Mouse (Mus musculus) 3T3-L1 (cell line): Measurements from ENCODE around the gene C2cd3.
A peak's percentile ranks its signal among the peaks of the same experiment; 100 is the strongest.

Experiments used
- DNase-seq: peaks from one replicate; pipeline ENCODE4 v3.0.0-alpha.2; 2015; ENCODE audit warnings: low read depth, low spot score

Gene C2cd3

DNA sequence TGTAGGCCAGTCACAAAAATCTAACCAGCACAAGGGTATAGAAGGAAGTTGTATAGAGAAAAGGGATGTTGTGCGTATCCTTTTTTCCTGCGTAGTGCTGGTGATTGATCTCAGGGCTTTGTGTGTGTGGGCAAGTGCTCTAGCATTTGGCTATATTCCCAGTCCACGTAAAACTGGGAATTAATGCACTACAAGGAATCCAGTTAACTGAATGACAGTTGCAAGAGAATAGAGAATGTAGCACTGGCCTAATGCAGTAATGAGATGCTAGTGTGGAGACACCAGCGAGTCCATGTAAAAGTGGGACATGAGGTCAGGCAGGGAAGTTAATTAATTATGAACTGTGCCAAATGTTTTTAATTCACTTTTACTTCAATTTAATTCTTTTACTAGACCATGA lies 30.7 kb downstream of the C2cd3 start:
- no peak for DNase-seq

GRCm38 (mm10) chr7:100407677-100408076 lies 35.6 kb downstream of the C2cd3 start:
- no peak for DNase-seq

DNA sequence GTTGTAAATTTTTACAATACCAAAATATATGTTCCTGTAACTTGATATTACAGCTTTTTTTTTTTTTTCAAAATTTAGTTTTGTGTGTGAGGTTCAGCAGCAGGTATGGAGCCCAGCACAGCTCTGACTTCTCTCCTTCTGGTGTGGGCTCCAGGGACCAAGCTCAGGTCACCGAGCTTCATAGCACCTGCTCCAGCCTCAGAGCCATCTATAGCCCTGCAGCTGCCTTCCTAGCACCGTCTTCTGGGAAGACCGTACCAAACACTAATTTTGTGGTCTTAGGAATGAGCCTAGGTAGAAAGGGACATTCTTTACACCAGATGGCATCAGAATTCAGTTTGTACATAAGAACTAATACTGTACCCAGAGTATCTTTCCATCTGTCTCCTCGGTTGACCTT lies 36.7 kb downstream of the C2cd3 start:
- DNase-seq, result no peak

GRCm38 (mm10) chr7:100425795-100426194 lies 53.8 kb downstream of the C2cd3 start:
- DNase-seq, result no peak

DNA sequence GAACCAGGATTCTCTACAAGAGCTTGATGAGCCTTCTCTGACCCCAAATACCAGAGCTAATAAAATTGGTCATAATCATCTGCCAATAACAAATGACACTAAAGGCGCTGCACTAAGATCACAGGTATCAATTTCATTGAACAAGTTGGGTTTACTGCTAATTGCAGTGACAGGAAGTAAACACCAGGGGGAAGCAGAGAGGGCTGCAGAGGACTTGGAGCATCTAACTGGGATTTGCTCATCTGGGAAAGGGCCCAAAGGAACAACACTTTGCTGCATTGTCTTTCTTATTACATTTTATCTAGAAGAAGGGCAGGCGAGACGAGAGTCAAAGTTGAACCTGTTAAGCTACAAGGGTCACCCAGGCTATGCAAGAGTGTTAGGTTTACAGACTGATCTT lies 57.1 kb downstream of the C2cd3 start:
- peak; percentile 69 for DNase-seq

DNA sequence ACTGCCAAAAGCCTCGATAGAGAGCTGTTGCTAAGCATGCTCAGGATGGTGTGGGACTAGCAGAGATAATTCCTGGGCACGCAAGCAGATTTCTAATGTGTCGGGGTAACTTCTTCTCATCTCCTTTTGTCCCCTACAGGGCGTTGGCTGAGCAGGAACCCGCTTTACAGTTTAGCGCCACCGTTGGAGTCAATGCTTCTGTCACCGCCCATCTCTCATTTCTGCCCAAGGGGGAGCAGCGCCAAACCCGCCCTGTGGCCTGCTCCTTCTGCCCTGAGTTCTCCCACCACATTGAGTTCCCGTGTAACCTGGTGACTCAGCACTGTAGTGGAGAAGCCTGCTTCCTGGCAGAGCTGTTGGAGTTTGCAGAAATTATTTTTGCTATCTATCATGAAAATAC lies 57.9 kb downstream of the C2cd3 start:
- DNase-seq, result peak; percentile 6

DNA sequence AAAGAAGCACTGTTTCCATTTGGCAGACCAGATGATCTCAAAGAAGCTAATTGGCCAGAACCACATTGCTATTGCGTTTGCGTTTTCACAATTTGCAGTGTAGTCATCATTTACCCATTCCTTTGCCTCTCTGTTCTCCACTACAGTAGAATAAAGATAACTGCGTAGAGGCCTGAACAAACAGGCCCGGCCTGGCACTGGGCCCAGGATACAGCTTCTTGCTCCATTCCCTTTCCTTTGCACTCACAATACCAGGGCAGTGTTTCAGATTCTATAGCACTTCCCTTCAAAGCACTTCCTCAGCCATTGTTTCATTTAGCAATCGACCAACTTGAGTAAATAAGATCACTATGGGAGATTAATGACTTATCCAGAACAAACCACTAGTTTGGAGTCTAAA lies 59.1 kb downstream of the C2cd3 start:
- no peak for DNase-seq

DNA sequence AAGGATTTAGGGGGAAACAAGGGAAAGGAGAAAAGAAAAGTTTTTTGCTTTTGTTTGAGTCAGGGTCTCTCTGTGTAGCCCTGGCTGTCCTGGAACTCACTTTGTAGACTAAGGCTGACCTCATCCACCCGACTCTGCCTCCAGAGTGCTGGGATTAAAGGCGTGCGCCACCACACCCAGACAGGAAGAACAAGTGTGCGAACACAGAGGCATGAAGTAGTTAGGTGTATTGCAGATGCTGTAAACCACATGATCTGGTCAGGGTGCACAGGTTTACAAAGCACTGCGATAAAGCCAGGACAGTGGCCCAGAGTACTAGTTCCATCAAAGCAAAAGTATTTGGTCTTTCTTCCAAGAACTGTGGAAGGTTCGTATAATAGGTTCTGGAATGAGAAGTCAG lies 61.3 kb downstream of the C2cd3 start:
- no peak for DNase-seq

DNA sequence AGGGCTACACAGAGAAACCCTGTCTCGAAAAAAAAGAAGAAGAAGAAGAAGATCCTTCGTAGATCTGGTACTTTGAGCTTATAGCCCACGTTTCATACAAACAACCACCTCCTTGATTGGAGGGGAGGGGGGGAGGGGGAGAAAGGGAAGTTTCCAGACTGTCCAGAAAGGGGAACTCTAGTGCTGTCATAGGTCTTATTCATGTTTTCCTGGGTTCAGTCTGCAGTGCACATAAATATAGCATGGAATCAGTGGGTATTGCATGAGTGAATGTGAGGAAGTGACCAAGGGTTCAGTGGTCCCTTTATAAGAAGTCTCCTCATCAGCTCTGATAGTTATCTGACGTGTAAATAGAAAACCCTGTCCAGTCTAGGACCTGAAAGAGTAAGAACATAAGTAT lies 71.7 kb downstream of the C2cd3 start:
- DNase-seq, result no peak

GRCm38 (mm10) chr7:100446271-100446670 lies 74.2 kb downstream of the C2cd3 start:
- DNase-seq, result no peak

DNA sequence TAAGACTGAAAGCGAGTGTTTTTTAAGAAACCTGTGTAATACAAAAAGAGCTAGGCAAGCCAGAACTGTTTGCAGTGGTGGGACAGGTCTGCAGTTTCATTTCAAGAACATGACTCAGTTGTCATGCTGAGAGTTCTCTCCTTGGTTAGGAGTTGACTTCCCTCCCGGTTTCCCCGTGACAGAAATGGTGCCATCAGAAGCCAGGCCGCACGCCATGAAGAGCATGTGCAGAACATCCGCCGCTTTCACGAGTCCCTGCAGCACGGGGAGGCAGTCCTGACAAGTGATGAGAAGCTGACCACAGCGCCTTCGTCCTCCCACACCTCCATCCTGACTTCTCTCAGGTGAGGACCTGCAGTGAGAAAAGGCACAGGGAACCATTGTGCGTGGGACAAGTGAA lies 76.5 kb downstream of the C2cd3 start:
- no peak for DNase-seq

- DNase-seq, result no peak
Observed at GRCm38 (mm10) chr7:100448985-100449384, 77.0 kb downstream of the C2cd3 start.

- DNase-seq, result no peak
Observed at GRCm38 (mm10) chr7:100458153-100458552, 86.1 kb downstream of the C2cd3 start.

DNA sequence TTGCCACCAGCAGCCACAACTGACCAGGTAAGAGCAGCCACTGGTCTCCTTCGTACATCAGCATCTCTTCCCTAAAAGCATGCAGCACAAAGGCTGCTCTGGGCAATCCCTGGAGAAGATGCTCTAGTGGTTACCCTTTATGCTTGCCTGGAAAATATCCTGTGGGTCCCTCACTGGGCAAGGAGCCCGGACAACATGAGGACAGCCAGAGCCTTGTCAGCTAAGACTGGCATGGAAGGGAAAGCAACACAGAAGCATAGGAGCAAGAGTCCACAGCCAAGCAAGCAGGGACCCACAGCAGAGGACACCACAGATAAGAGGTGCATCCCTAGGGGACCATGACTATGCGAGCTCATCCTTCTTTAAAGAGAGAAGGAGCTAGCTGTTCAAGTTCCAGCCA lies 87.8 kb downstream of the C2cd3 start:
- no peak for DNase-seq

- peak; percentile 61 for DNase-seq
Observed at GRCm38 (mm10) chr7:100461621-100462151, 89.7 kb downstream of the C2cd3 start.

GRCm38 (mm10) chr7:100463194-100463593 lies 91.2 kb downstream of the C2cd3 start:
- no peak for DNase-seq

- DNase-seq, result no peak
Observed at GRCm38 (mm10) chr7:100463757-100464156, 91.7 kb downstream of the C2cd3 start.

DNA sequence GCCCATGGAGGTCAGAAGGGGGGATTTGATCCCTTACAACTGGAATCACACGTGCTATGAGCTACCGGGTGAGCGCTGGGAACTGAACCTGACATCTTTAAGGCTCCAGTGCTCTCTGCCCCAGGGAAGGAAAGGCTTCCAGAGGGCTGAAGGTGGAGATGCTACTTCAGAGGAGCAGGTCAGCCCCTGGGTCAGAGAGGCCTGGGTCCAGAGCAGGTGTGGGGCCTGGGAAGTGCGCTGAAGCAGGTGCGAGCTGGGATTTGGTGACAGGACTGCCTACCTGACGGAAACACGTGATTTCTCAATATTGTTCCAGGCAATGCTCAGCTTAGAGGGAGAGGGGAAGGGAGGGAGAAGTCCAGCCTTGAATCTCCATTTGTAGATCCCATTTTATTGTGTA lies 92.2 kb downstream of the C2cd3 start:
- no peak for DNase-seq

DNA sequence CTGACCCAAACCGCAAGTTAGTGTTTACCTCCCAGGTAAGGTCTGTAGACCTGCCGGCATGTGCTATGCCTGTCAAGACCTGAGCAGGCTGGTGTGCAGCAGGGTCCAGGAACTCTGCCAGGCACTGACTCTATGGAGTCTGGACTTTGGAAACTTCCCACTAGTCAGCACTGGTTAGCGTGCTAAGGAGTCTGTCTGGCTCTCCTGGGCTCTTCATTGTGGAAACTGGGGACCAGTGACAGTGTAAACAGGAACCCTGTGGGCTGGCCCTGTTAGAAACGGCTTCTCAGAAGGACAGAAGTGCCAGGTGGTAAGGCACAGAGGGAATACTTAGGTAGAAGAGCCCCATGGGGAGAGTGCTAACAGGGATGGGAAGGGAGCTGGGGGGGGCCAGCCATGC lies 93.2 kb downstream of the C2cd3 start:
- DNase-seq, result peak; percentile 40

- DNase-seq, result peak; percentile 76
Observed at GRCm38 (mm10) chr7:100465656-100466309, 93.8 kb downstream of the C2cd3 start.

DNA sequence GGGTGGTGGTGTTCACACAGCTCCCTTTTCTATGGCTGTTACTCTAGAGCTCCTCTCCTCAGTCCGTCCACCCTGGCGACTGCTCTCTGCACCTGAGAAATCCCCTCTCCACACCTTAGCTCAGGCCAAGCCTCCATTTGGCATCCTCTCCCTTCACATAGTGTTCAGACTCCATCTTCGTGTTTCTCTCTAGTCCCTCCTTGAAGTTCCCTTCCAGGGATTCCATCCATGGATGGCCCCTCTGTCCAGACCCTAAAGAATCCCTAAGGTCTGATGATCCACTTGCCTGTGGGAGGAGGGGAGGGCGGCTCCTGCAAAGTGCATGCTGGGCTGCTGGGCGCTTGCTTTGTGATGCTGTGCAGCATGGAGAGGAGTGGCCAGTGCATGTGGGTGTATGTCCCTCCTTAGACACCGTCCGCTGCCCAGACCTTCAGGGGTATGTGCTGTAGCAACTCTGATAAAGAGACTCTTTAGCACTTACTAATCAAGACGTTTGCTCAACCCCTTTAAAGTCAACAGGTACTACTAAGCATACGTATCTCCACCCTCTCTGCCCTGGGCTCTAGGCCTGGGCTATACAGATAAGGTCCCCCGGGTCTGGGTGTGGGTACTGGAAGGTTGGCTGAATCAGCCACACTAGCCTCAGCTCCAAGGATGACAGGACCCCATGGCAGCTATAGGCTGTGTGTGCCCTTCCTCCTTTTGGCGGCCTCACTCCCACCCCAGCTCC lies 94.9 kb downstream of the C2cd3 start:
- DNase-seq, result no peak

- DNase-seq, result no peak
Observed at GRCm38 (mm10) chr7:100468761-100469160, 96.7 kb downstream of the C2cd3 start.

DNA sequence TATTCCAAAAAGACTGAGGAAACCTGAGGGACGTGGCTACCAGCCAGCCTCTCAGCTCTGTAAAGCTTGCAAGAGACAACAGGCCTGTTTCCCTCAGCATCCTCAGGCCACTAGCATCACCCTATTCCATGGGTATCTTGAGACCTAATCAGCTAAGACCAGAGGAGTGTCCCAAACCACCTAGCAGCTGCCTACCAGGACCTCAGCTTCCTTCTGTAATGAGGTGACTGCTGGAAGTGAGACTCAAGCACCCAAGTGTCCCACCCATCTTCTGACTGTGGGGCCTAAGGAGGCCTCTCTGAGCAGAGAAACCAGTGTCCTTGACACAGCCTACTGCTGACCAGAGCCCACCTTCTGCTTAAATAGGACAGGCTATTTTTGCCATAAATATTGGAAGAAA lies 97.5 kb downstream of the C2cd3 start:
- DNase-seq, result no peak
